Mouse (Mus musculus): ENCODE measurements around the gene Snx12. TPM values are rescaled to one million over a fixed set of nuclear protein-coding genes. Genes with fewer than 3 reads are reported as not detected.

Snx12 gene
- polyA plus RNA-seq, 1 experiment from 2014 or later = 19.4 TPM

DNA sequence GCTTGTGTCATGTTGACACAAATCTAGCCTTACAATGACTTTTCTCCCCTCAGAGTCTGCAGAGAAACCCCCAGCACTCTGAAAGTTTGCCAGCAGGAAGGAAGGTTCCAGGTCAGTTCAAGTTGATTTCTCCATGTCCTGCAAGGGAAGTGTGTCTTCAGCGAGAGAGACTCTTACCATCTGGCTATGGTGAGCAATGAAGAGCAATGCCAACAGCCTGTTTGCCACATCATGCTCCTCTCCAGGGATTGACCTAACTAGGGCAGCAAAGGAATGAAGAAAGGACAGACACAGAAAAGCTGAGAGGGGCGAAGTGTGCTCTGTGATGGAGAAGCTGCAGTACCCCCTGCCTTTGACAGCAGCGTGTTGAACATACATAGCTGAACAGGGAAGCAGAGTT is 59.8 kb downstream of the Snx12 start:
- WGBS (ENCODE audit: insufficient replicate concordance) = 65% methylated on average over 3 of the region's 3 CpGs
- Histone ChIP-seq H3K4me1 (ENCODE audit: control insufficient read depth, low read depth, low read length) (no peaks in the 10 kb centered on the region), H3K36me3 (ENCODE audit: control insufficient read depth, insufficient read depth) (no peaks in the 10 kb centered on the region), H3K4me2 (ENCODE audit: low read depth, low read length) (no peak overlapping the region), H3K4me3 (ENCODE audit: low read depth, low read length) (no peak overlapping the region), H3K27ac (ENCODE audit: low read length) (no peak overlapping the region), H3K9me3 (replicated peaks; ENCODE audit: control insufficient read depth, low read length) (no peaks in the 10 kb centered on the region), H3K27me3 (ENCODE audit: control insufficient read depth, insufficient read depth, low read depth, low read length) (no peaks in the 10 kb centered on the region), H3K9ac (ENCODE audit: low read depth, low read length) (no peak overlapping the region)
- no peak for ATAC-seq (ENCODE audit: low read depth)

DNA sequence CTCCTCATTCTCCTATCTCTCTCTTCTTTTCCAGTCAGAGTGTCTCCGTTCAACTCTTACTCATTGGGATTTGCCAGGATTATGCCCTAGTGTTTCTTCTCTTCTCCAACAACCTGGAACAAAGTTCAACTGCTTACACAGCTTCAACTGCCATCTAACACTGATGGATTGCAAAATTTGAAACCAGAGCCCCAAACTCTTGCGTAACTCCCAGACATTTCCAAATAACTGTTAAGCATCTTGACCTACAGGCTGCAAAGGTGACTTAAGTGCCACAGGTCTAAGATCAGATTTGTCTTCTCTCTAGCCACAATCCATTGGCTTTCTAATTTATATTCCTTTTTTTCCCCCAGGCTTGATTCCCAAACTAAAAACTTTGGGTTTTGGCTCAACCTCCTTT is 64.9 kb downstream of the Snx12 start:
- Histone ChIP-seq H3K27me3 (ENCODE audit: control insufficient read depth, insufficient read depth, low read depth, low read length) (no peaks in the 10 kb centered on the region), H3K9ac (ENCODE audit: low read depth, low read length) (no peak overlapping the region), H3K27ac (ENCODE audit: low read length) (no peak overlapping the region), H3K4me3 (ENCODE audit: low read depth, low read length) (no peak overlapping the region), H3K36me3 (ENCODE audit: control insufficient read depth, insufficient read depth) (no peaks in the 10 kb centered on the region), H3K4me1 (ENCODE audit: control insufficient read depth, low read depth, low read length) (no peaks in the 10 kb centered on the region), H3K9me3 (replicated peaks; ENCODE audit: control insufficient read depth, low read length) (no peaks in the 10 kb centered on the region), H3K4me2 (ENCODE audit: low read depth, low read length) (no peak overlapping the region)
- 59% methylated on average over 2 of the region's 2 CpGs for WGBS (ENCODE audit: insufficient replicate concordance)
- no peak for ATAC-seq (ENCODE audit: low read depth)

- no peaks in the 10 kb centered on the region for H3K27me3 ChIP-seq (ENCODE audit: control insufficient read depth, insufficient read depth, low read depth, low read length)
- no peaks in the 10 kb centered on the region for H3K9me3 ChIP-seq (replicated peaks; ENCODE audit: control insufficient read depth, low read length)
- H3K4me3 ChIP-seq (ENCODE audit: low read depth, low read length) = no peak overlapping the region
- ATAC-seq (ENCODE audit: low read depth) = no peak
- no peaks in the 10 kb centered on the region for H3K4me1 ChIP-seq (ENCODE audit: control insufficient read depth, low read depth, low read length)
- no peak overlapping the region for H3K27ac ChIP-seq (ENCODE audit: low read length)
- 46% methylated on average over 5 of the region's 5 CpGs for WGBS (ENCODE audit: insufficient replicate concordance)
- H3K4me2 ChIP-seq (ENCODE audit: low read depth, low read length) = no peak overlapping the region
- no peak overlapping the region for H3K9ac ChIP-seq (ENCODE audit: low read depth, low read length)
- H3K36me3 ChIP-seq (ENCODE audit: control insufficient read depth, insufficient read depth) = no peaks in the 10 kb centered on the region
These were observed 66.0 kb downstream of the Snx12 start for GRCm38 (mm10) chrX:101156369-101156768.

GRCm38 (mm10) chrX:101147506-101147905 is 74.9 kb downstream of the Snx12 start:
- Histone ChIP-seq H3K9ac (ENCODE audit: low read depth, low read length) (no peak overlapping the region), H3K4me3 (ENCODE audit: low read depth, low read length) (no peak overlapping the region), H3K9me3 (replicated peaks; ENCODE audit: control insufficient read depth, low read length) (no peaks in the 10 kb centered on the region), H3K4me1 (ENCODE audit: control insufficient read depth, low read depth, low read length) (no peaks in the 10 kb centered on the region), H3K36me3 (ENCODE audit: control insufficient read depth, insufficient read depth) (no peaks in the 10 kb centered on the region), H3K27me3 (ENCODE audit: control insufficient read depth, insufficient read depth, low read depth, low read length) (no peaks in the 10 kb centered on the region), H3K27ac (ENCODE audit: low read length) (no peak overlapping the region), H3K4me2 (ENCODE audit: low read depth, low read length) (no peak overlapping the region)
- 57% methylated on average over 5 of the region's 5 CpGs for WGBS (ENCODE audit: insufficient replicate concordance)
- no peak for ATAC-seq (ENCODE audit: low read depth)

DNA sequence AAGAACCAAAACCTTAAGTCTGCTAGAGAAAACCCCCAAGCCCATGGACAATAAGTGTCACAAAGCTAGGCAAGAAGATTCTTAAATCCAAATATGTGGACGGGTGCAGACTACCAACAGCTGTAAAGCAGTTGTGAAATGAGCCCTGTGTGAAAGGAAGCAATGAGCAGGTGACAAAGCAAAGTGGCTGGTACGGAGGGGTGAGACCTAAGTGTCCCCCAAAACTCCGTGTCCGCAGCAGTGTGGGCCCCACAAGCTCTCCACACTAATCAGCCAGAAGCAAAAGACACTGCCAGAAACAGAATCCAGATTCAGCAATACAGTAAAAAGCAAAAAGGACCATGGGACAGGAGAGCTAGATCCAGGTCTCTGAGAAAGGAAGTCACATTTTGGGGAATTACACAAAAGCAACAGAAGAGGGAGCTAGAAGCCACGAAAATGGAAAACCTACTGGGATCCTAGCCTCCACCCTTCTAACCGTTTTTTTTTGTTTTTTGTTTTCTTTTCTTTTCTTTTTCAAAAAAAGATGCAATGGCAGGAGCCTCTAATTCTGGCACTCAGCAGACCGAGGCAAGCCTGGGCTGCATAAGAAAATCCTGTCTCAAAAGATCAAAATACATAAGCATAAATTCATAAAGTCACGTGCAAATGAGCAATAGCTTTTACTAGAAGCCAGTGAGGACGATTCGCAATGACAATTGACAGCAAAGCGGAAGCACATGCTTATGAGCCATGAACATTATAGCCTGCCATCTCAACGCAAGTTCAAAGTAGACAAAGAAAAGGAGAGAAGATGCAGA is 90.2 kb downstream of the Snx12 start:
- Histone ChIP-seq H3K4me1 (ENCODE audit: control insufficient read depth, low read depth, low read length) (no peaks in the 10 kb centered on the region), H3K27ac (ENCODE audit: low read length) (no peak overlapping the region), H3K9me3 (replicated peaks; ENCODE audit: control insufficient read depth, low read length) (no peaks in the 10 kb centered on the region), H3K4me3 (ENCODE audit: low read depth, low read length) (peak overlapping the region; percentile 22), H3K4me2 (ENCODE audit: low read depth, low read length) (peak overlapping the region; percentile 46), H3K27me3 (ENCODE audit: control insufficient read depth, insufficient read depth, low read depth, low read length) (no peaks in the 10 kb centered on the region), H3K9ac (ENCODE audit: low read depth, low read length) (no peak overlapping the region), H3K36me3 (ENCODE audit: control insufficient read depth, insufficient read depth) (no peaks in the 10 kb centered on the region)
- ATAC-seq (ENCODE audit: low read depth) = no peak
- WGBS (ENCODE audit: insufficient replicate concordance) = 33% methylated on average over 12 of the region's 12 CpGs

DNA sequence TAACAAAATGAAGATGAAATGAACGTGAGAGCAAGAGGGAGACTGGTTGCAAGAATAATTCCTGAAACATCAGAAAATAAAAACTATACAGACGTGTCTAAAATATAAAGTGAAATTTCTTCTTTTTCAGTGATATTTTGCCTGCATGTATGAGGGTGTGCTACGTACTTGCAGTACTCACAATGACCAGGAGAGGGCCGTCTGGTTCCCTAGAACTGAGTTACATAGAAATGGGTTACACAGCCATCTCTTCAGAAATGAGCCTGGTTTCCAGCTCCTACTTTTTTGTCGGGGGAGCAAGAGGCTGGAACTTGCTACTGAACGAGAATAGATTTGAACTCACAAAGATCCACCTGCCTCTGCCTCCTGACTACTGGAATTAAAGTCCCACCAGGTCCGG is 91.4 kb downstream of the Snx12 start:
- Histone ChIP-seq H3K27ac (ENCODE audit: low read length) (no peak overlapping the region), H3K4me1 (ENCODE audit: control insufficient read depth, low read depth, low read length) (no peaks in the 10 kb centered on the region), H3K27me3 (ENCODE audit: control insufficient read depth, insufficient read depth, low read depth, low read length) (no peaks in the 10 kb centered on the region), H3K36me3 (ENCODE audit: control insufficient read depth, insufficient read depth) (no peaks in the 10 kb centered on the region), H3K9me3 (replicated peaks; ENCODE audit: control insufficient read depth, low read length) (no peaks in the 10 kb centered on the region), H3K9ac (ENCODE audit: low read depth, low read length) (no peak overlapping the region), H3K4me3 (ENCODE audit: low read depth, low read length) (no peak overlapping the region), H3K4me2 (ENCODE audit: low read depth, low read length) (no peak overlapping the region)
- no peak for ATAC-seq (ENCODE audit: low read depth)
- WGBS (ENCODE audit: insufficient replicate concordance) = 21% methylated on average over 7 of the region's 7 CpGs

DNA sequence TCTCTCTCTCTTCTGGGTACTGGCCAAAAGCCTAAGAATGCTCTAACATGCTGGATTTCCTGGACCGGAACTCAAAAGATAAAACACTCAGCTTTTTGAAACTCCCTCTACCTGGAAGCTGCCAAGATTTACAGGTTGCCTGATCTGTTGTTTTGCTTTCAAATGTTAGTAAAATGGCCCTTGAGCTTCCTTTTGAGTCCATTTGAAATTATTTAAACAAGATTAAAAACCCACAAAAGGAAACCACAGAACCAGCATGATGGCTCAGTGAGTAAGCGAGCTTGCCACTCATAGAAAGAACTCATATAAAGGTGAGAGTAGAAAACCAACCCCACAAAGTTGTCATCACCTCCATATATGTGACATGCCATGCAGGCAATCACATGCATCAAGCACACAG is 93.8 kb downstream of the Snx12 start:
- WGBS (ENCODE audit: insufficient replicate concordance) = 53% methylated on average over 2 of the region's 2 CpGs
- ATAC-seq (ENCODE audit: low read depth) = no peak

GRCm38 (mm10) chrX:101126977-101127376 is 95.4 kb downstream of the Snx12 start:
- Histone ChIP-seq H3K9me3 (replicated peaks; ENCODE audit: control insufficient read depth, low read length) (no peaks in the 10 kb centered on the region), H3K4me2 (ENCODE audit: low read depth, low read length) (no peak overlapping the region), H3K4me3 (ENCODE audit: low read depth, low read length) (no peak overlapping the region), H3K27me3 (ENCODE audit: control insufficient read depth, insufficient read depth, low read depth, low read length) (no peaks in the 10 kb centered on the region; the same call in 1 of the 2 replicates), H3K36me3 (ENCODE audit: control insufficient read depth, insufficient read depth) (no peaks in the 10 kb centered on the region), H3K4me1 (ENCODE audit: control insufficient read depth, low read depth, low read length) (no peaks in the 10 kb centered on the region), H3K27ac (ENCODE audit: low read length) (no peak overlapping the region), H3K9ac (ENCODE audit: low read depth, low read length) (no peak overlapping the region)
- WGBS (ENCODE audit: insufficient replicate concordance) = 31% methylated on average over 2 of the region's 2 CpGs
- no peak for ATAC-seq (ENCODE audit: low read depth)

More for the DNA sequence above, 93.8 kb downstream of the Snx12 start:
- Histone ChIP-seq H3K9ac (ENCODE audit: low read depth, low read length) (no peak overlapping the region), H3K4me3 (ENCODE audit: low read depth, low read length) (no peak overlapping the region), H3K4me2 (ENCODE audit: low read depth, low read length) (no peak overlapping the region), H3K36me3 (ENCODE audit: control insufficient read depth, insufficient read depth) (no peaks in the 10 kb centered on the region), H3K27ac (ENCODE audit: low read length) (no peak overlapping the region), H3K9me3 (replicated peaks; ENCODE audit: control insufficient read depth, low read length) (no peaks in the 10 kb centered on the region), H3K27me3 (ENCODE audit: control insufficient read depth, insufficient read depth, low read depth, low read length) (no peaks in the 10 kb centered on the region; the same call in 1 of the 2 replicates), H3K4me1 (ENCODE audit: control insufficient read depth, low read depth, low read length) (no peaks in the 10 kb centered on the region)

DNA sequence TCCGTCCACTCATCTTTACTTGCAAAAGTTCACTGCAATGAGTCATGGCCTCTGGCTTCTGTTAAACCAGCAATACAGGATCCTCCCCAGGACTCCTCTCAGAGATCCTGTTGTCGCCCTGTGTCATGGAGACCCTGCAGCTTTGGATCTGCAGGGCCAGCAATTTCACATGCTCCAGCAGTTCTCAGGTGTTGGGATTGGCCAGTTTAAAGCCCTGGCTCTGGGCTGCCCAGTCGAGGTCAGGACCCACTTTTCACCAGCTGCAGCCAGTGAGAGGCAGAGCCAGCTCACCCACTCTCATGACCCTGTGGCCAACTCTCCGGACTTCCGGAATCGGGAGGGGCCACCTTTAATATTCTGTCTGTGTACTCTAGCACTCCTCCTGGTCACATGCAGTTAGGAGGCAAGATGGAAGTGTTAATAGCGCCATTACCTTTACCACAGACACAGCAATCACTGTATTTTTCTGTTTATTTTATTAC is 95.8 kb downstream of the Snx12 start:
- no peaks in the 10 kb centered on the region for H3K36me3 ChIP-seq (ENCODE audit: control insufficient read depth, insufficient read depth)
- H3K9ac ChIP-seq (ENCODE audit: low read depth, low read length) = no peak overlapping the region
- no peaks in the 10 kb centered on the region for H3K4me1 ChIP-seq (ENCODE audit: control insufficient read depth, low read depth, low read length)
- no peak overlapping the region for H3K27ac ChIP-seq (ENCODE audit: low read length)
- no peak overlapping the region for H3K4me2 ChIP-seq (ENCODE audit: low read depth, low read length)
- H3K9me3 ChIP-seq (replicated peaks; ENCODE audit: control insufficient read depth, low read length) = no peaks in the 10 kb centered on the region
- WGBS (ENCODE audit: insufficient replicate concordance) = 45% methylated on average over 7 of the region's 7 CpGs
- no peak overlapping the region for H3K4me3 ChIP-seq (ENCODE audit: low read depth, low read length)
- no peak for ATAC-seq (ENCODE audit: low read depth)
- H3K27me3 ChIP-seq (ENCODE audit: control insufficient read depth, insufficient read depth, low read depth, low read length) = no peaks in the 10 kb centered on the region; the same call in 1 of the 2 replicates
